Mouse (Mus musculus) E14TG2a.4 (cell line): ENCODE data around the gene Hoxa10.

ENCODE experiments used
- CTCF ChIP-seq: conservative IDR thresholded peaks from 2 replicates; pipeline ENCODE4 v1.5.1; 2014; ENCODE audit warnings: low read length
- POU5F1 ChIP-seq: IDR thresholded peaks from 2 replicates; pipeline ENCODE4 v1.6.1; 2014; ENCODE audit warnings: low read length, borderline replicate concordance

DNA sequence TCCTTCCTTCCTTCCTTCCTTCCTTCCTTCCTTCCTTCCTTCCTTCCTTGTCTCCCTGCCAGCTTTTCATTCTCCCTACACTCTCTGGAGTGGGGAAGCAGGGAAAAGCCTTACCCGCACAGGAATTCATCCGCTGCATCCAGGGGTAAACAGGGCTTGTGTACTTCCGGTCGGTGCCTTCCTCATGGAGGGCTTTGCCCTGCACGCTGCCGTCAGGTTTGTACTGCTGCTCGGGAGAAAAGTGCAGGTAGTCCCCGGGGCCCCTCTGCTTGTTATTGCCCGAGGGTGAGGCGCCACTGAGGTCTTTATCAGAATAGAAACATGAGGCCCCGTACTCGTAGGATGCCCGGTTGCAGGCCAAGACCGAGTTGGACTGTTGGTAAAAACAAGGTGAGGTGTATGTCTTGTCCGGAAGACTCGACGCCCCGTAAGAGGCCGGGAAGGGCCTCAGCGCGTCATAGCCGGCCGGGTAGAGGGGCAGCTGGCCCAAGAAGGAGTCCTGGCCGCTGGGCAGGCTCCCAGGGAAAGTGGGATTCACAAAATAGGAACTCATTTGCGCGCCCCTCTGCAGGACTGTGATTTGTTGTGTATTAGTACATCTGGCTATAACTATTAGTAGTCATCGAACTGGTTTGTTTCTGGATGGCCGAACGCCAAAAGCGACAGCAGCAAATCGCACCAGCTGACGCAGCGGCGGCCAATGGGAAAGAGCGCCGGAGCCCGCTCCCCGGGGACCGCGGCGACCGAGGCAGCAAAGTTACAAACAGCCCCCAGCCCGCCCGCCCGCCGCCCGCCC lies 32.4 kb downstream of the Hoxa10 start, which contains the start of gene Hoxa6:
- no peak for TF ChIP-seq CTCF
- no peak for TF ChIP-seq POU5F1
